Mouse (Mus musculus): ENCODE measurements around the gene Rtkn2. TPM values are rescaled to one million over a fixed set of nuclear protein-coding genes. Genes with fewer than 3 reads are reported as not detected.

The Rtkn2 gene
- polyA plus RNA-seq, 1 experiment: 0.09 TPM

GRCm38 (mm10) chr10:68038997-68039624 lies 59.7 kb downstream of the Rtkn2 start:
- Histone ChIP-seq H3K27ac (ENCODE audit: insufficient read depth, low read length) (no peak overlapping the region), H3K4me3 (ENCODE audit: extremely low read depth, insufficient read depth, insufficient read length) (no peak overlapping the region), H3K27me3 (ENCODE audit: control insufficient read depth, insufficient read depth, low read length) (no peaks in the 10 kb centered on the region), H3K4me1 (ENCODE audit: control insufficient read depth, insufficient read depth, insufficient read length) (no peaks in the 10 kb centered on the region), H3K36me3 (ENCODE audit: control insufficient read depth, insufficient read depth, low read length) (no peaks in the 10 kb centered on the region)
- DNase-seq (ENCODE audit: low read depth in 1 of 2, low spot score in 2 of 2): no peak
- WGBS: 89% methylated on average over 8 of the region's 8 CpGs
- TF ChIP-seq POLR2A (IDR thresholded peaks at IDR 0.05; ENCODE audit: low read depth, low read length) (no peak), CTCF (IDR thresholded peaks at IDR 0.05; ENCODE audit: extremely low read depth, insufficient read depth, insufficient read length, insufficient replicate concordance) (no peak)

DNA sequence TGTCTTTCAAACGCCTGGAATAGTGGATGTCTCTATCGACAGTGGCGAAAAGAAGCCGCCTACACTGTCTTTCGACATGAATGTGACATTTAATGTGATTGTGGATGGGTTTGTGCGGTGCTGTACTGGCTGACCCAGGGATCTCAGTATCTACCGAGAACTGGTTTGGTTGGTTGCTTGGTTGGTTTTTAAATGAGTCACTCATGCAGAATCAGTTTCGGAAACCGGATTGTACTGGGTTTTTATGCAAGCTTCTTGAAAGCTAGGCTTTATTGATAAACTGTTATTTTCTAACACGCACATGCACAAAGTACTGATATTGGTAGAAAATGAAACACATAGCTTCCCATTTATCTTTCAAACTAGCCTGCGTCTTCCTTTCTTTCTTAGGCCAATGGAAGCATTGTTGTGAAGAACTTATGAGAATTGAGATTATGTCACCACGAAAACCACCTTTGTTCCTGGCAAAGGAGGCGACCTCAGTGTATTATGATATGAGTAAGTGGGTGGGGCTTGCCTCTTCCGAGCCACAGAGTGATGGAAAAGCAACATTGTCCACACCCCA lies 60.4 kb downstream of the Rtkn2 start:
- H3K4me3 ChIP-seq (ENCODE audit: extremely low read depth, insufficient read depth, insufficient read length): no peak overlapping the region
- H3K27me3 ChIP-seq (ENCODE audit: control insufficient read depth, insufficient read depth, low read length): no peaks in the 10 kb centered on the region
- DNase-seq (ENCODE audit: low read depth in 1 of 2, low spot score in 2 of 2): no peak
- no peak overlapping the region for H3K27ac ChIP-seq (ENCODE audit: insufficient read depth, low read length)
- TF ChIP-seq CTCF (IDR thresholded peaks at IDR 0.05; ENCODE audit: extremely low read depth, insufficient read depth, insufficient read length, insufficient replicate concordance): no peak
- no peak for TF ChIP-seq POLR2A (IDR thresholded peaks at IDR 0.05; ENCODE audit: low read depth, low read length)
- no peaks in the 10 kb centered on the region for H3K4me1 ChIP-seq (ENCODE audit: control insufficient read depth, insufficient read depth, insufficient read length)
- no peaks in the 10 kb centered on the region for H3K36me3 ChIP-seq (ENCODE audit: control insufficient read depth, insufficient read depth, low read length)
- WGBS: 79% methylated on average over 14 of the region's 14 CpGs

GRCm38 (mm10) chr10:68040394-68040793 lies 61.0 kb downstream of the Rtkn2 start:
- Histone ChIP-seq H3K36me3 (ENCODE audit: control insufficient read depth, insufficient read depth, low read length) (no peaks in the 10 kb centered on the region), H3K27ac (ENCODE audit: insufficient read depth, low read length) (no peak overlapping the region), H3K27me3 (ENCODE audit: control insufficient read depth, insufficient read depth, low read length) (no peaks in the 10 kb centered on the region), H3K4me3 (ENCODE audit: extremely low read depth, insufficient read depth, insufficient read length) (no peak overlapping the region), H3K4me1 (ENCODE audit: control insufficient read depth, insufficient read depth, insufficient read length) (no peaks in the 10 kb centered on the region)
- TF ChIP-seq POLR2A (IDR thresholded peaks at IDR 0.05; ENCODE audit: low read depth, low read length) (no peak), CTCF (IDR thresholded peaks at IDR 0.05; ENCODE audit: extremely low read depth, insufficient read depth, insufficient read length, insufficient replicate concordance) (no peak)
- WGBS: 89% methylated on average over 6 of the region's 6 CpGs
- DNase-seq (ENCODE audit: low read depth in 1 of 2, low spot score in 2 of 2): no peak

- DNase-seq (ENCODE audit: low read depth in 1 of 2, low spot score in 2 of 2): no peak
- TF ChIP-seq POLR2A (IDR thresholded peaks at IDR 0.05; ENCODE audit: low read depth, low read length) (no peak), CTCF (IDR thresholded peaks at IDR 0.05; ENCODE audit: extremely low read depth, insufficient read depth, insufficient read length, insufficient replicate concordance) (no peak)
- 84% methylated on average over 6 of the region's 6 CpGs for WGBS
These were observed 64.6 kb downstream of the Rtkn2 start for GRCm38 (mm10) chr10:68043973-68044372.

DNA sequence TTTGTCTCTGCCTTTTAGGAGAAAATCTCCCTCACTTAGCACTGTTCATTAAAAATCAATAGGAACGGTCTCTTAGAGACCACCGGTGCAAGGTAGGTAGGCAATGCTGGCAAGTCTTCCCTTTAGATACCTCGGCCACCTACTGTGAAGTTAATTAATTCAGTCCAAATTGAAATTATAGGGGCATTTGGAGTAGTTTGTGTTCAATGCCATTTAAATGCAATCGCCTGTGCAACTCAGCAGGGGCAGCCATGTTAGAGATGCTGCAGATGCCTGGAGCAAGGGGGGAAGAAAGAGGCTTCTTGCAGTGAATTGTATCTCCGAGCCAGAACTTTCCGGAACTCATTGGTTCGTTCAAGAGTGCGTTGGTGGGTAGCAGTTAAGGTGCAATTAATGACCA lies 65.5 kb downstream of the Rtkn2 start:
- 95% methylated on average over 8 of the region's 8 CpGs for WGBS
- Histone ChIP-seq H3K27me3 (ENCODE audit: control insufficient read depth, insufficient read depth, low read length) (no peaks in the 10 kb centered on the region), H3K4me1 (ENCODE audit: control insufficient read depth, insufficient read depth, insufficient read length) (no peaks in the 10 kb centered on the region), H3K36me3 (ENCODE audit: control insufficient read depth, insufficient read depth, low read length) (no peaks in the 10 kb centered on the region), H3K4me3 (ENCODE audit: extremely low read depth, insufficient read depth, insufficient read length) (no peak overlapping the region), H3K27ac (ENCODE audit: insufficient read depth, low read length) (no peak overlapping the region)
- TF ChIP-seq POLR2A (IDR thresholded peaks at IDR 0.05; ENCODE audit: low read depth, low read length): no peak
- TF ChIP-seq CTCF (IDR thresholded peaks at IDR 0.05; ENCODE audit: extremely low read depth, insufficient read depth, insufficient read length, insufficient replicate concordance): no peak
- DNase-seq (ENCODE audit: low read depth in 1 of 2, low spot score in 2 of 2): no peak

More at GRCm38 (mm10) chr10:68043973-68044372, 64.6 kb downstream of the Rtkn2 start:
- Histone ChIP-seq H3K4me1 (ENCODE audit: control insufficient read depth, insufficient read depth, insufficient read length) (no peaks in the 10 kb centered on the region), H3K27me3 (ENCODE audit: control insufficient read depth, insufficient read depth, low read length) (no peaks in the 10 kb centered on the region), H3K4me3 (ENCODE audit: extremely low read depth, insufficient read depth, insufficient read length) (no peak overlapping the region), H3K36me3 (ENCODE audit: control insufficient read depth, insufficient read depth, low read length) (no peaks in the 10 kb centered on the region), H3K27ac (ENCODE audit: insufficient read depth, low read length) (no peak overlapping the region)

GRCm38 (mm10) chr10:68048641-68049305 lies 69.4 kb downstream of the Rtkn2 start:
- no peak overlapping the region for H3K27ac ChIP-seq (ENCODE audit: insufficient read depth, low read length)

DNA sequence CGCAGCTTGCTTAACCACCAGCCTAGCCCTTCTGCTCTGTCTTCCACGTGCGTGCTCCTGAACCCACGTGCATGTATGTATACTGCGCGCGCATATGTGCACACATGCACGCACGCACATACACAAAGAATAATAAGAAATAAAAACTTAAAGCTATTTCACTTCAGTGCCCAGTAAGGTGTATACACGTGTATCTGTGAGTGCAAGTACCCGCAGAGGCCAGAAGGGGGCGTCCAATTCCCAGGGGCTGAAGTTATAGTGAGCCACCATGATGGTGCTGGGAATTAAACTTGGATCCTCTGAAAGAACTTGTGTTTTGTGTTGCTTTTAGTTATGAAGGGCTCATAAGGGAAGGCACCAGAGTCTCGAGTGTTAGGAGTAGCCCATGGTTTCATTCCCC lies 71.5 kb downstream of the Rtkn2 start:
- H3K4me3 ChIP-seq (ENCODE audit: extremely low read depth, insufficient read depth, insufficient read length): no peak overlapping the region
- no peak overlapping the region for H3K27ac ChIP-seq (ENCODE audit: insufficient read depth, low read length)
- no peak for DNase-seq (ENCODE audit: low read depth in 1 of 2, low spot score in 2 of 2)
- H3K36me3 ChIP-seq (ENCODE audit: control insufficient read depth, insufficient read depth, low read length): no peaks in the 10 kb centered on the region
- TF ChIP-seq POLR2A (IDR thresholded peaks at IDR 0.05; ENCODE audit: low read depth, low read length) (no peak), CTCF (IDR thresholded peaks at IDR 0.05; ENCODE audit: extremely low read depth, insufficient read depth, insufficient read length, insufficient replicate concordance) (no peak)
- H3K4me1 ChIP-seq (ENCODE audit: control insufficient read depth, insufficient read depth, insufficient read length): no peaks in the 10 kb centered on the region
- 93% methylated on average over 13 of the region's 13 CpGs for WGBS
- no peaks in the 10 kb centered on the region for H3K27me3 ChIP-seq (ENCODE audit: control insufficient read depth, insufficient read depth, low read length)

More at GRCm38 (mm10) chr10:68048641-68049305, 69.4 kb downstream of the Rtkn2 start:
- no peaks in the 10 kb centered on the region for H3K36me3 ChIP-seq (ENCODE audit: control insufficient read depth, insufficient read depth, low read length)
- TF ChIP-seq POLR2A (IDR thresholded peaks at IDR 0.05; ENCODE audit: low read depth, low read length): no peak
- no peak for TF ChIP-seq CTCF (IDR thresholded peaks at IDR 0.05; ENCODE audit: extremely low read depth, insufficient read depth, insufficient read length, insufficient replicate concordance)
- H3K27me3 ChIP-seq (ENCODE audit: control insufficient read depth, insufficient read depth, low read length): no peaks in the 10 kb centered on the region
- no peak for DNase-seq (ENCODE audit: low read depth in 1 of 2, low spot score in 2 of 2)
- H3K4me1 ChIP-seq (ENCODE audit: control insufficient read depth, insufficient read depth, insufficient read length): no peaks in the 10 kb centered on the region
- 76% methylated on average over 8 of the region's 8 CpGs for WGBS
- no peak overlapping the region for H3K4me3 ChIP-seq (ENCODE audit: extremely low read depth, insufficient read depth, insufficient read length)

Measured in spleen, adult 2 months (tissue).